Mouse (Mus musculus) telencephalon, adult 2 months (tissue): ENCODE measurements around the gene Ipo7.

Experiments
- DNase-seq: peaks from one replicate; pipeline ENCODE4 v3.0.0-alpha.2; 2011; ENCODE audit warnings: low read depth, low spot score

Gene Ipo7

GRCm38 (mm10) chr7:110105041-110105440, 87.0 kb downstream of the Ipo7 start:
- no peak for DNase-seq
